Mouse (Mus musculus): ENCODE data around the gene Gm20388. TPM values are rescaled to one million over a fixed set of nuclear protein-coding genes. Genes with fewer than 3 reads are reported as not detected.

Gene Gm20388
- total RNA-seq, 4 experiments from 2014 or later, result 0.17 to 15.1 (median 6.6) TPM

DNA sequence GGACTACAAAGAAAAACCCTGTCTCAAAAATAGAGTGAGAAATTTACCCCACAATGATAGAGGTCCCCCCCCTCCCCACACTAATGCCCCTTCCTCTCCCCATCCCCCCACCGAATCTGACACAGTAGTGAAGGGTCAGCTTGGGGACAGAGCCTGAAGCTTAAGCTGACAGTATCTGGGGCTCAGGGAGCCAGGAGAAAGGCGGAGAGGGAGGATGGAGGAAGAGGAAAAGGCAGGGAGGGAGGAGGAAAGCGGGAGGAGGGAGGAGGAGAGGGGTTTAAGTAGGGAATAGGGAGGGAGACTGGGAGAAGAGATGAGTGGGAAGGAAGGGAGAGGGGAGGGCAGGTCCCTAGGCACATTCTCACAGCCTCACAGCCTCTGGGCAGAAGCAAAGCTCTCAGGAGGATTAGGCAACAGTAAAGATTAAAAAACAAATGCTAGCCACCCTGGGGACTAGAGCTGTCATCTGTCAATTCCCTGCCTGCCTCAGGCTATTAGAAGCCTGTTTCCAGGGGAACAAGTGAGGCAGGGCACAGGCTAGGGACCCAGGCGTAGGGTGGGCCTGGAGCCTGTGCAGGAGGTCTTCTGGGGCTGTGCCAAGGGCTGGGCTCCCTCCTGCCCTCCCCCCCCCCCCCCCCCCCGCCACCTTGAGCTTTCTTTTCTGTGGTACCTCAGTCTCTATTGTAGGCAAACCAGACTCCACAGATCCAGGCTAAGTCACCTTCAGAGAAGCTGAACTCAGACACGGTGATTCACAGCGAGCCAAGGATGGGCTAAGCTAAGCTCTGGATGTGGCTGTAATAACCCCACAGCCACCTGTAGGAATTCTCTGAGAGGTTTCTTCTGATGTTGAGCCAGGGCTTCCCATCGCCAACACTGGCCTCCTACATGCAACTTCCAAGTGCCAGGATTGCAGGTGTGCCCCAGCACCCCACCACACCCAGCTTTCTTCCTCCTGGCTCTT lies 706.3 kb downstream of the Gm20388 start:
- DNase-seq (ENCODE audit: low spot score in 2 of 2), result no peak

DNA sequence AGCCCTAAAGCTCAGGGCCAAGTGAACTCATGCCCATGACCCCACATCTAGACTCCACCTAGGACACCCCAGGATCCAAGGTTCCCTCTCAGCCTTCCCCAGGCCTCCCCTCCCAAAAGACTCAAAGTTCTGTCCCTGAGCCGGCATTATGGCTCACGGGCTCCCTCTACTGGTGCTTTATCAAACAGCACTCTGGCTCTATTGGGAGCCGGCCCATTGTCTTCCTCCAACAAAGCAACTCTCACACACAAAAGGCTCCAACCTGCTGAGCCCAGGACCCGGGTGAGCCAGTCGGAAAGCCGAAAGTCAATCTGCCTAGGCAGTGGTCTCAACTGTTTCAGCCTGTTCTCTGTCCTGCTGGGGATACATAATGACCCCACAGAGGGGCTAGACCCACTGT lies 707.5 kb downstream of the Gm20388 start:
- peak; percentile 63 to 80 for DNase-seq (ENCODE audit: low spot score in 2 of 2)

DNA sequence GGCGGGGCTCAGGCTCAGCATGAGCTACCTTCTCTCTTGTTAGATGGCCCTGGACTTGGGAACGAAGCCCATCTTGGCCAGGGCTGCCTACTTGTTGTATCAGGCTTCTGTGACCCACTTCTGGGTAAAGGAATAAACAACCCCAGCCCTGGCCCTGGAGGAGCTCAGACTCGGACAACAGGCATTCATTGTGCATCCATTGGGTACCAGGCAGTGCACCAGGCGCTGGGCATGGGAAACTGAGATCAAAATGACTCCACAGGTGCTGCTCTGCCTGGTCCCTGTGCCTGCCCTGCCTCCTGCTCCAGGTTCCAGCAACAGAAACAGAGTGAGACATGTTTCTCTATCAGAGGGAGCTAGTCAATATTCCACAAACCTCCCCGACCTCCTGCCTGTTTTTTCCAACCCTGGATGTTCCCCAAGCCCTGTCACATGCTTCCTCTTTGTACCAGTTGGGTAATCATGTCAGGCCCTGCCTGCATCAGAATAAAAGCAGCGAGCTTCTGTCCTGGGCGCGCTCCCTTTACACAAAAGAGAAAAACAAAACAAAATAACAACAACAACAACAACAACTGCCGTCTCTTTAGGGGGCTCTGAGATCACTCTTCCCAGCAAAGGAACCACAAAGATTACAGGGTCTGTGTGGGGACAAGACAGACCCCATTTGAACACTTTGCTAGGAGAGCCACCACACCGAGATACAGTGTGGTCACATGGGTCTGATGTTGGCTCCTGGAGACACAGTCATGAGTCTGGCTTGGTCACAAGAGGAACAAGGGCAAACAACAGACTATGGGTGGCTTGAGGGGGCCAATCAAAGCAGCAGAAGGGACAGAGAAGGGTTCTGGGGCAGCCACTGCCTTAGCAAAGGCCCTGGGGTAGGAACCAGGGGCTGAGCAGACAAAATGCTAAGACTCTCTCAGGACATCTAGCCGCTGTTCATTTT lies 708.9 kb downstream of the Gm20388 start:
- peak; percentile 70 to 75 for DNase-seq (ENCODE audit: low spot score in 2 of 2)

DNA sequence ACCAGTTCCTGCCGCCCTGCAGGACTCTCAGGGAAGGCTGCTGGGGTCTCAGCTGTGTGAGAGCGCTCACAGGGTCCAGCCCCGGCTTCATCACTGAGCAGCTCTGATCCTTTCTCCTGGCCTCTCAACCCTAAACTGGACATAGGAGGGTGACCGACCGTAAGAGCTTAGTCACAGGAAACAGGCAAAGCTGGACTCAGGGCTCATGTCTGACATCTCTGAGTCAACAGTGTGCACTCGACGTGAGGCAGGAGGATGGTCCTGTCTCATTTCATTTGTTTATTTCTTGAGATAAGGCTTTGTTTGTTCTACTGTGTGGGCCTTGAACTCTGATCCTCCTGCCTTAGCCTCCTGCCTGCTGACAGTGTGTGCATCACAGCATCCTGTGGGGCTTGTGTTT lies 709.8 kb downstream of the Gm20388 start:
- DNase-seq (ENCODE audit: low spot score in 2 of 2), result no peak

DNA sequence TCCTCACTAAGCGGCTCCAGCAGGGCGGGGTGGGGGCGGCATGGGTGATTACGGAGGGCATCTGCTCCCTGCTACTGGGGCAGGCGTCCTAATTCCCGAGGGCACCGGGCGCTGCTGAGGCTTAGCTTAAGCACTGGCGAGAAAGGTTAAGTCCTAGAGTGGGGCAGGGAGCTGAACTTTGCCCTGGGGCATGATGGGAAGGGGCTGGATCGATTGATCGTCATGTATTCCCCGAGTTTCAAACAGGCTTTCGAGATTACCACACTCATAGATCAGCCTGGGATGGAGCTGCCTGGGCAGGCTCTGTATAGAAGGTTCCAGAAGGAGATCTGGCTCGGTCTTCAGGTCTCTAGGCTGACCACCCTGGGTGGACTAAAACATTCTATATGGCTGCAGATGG lies 711.5 kb downstream of the Gm20388 start:
- no peak for DNase-seq (ENCODE audit: low spot score in 2 of 2)

DNA sequence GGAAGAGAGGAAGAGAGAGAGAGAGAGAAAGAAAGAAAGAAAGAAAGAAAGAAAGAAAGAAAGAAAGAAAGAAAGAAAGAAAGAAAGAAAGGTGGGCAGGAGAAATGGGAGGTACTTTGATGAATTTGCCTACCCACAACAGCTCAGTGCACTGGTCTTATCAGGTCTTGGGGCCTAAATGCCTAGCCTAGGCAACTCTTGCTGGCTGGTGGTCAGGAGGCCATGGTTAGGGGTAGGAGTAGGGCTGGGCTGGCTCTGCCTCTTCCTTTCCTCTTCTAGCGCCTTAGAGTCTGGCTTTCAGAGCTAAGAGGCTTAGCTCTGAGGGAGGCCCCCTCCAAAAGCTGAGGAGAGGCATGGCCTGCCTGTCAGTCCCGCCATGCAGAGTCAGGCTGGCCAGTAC lies 713.0 kb downstream of the Gm20388 start:
- DNase-seq (ENCODE audit: low spot score in 2 of 2), result no peak

DNA sequence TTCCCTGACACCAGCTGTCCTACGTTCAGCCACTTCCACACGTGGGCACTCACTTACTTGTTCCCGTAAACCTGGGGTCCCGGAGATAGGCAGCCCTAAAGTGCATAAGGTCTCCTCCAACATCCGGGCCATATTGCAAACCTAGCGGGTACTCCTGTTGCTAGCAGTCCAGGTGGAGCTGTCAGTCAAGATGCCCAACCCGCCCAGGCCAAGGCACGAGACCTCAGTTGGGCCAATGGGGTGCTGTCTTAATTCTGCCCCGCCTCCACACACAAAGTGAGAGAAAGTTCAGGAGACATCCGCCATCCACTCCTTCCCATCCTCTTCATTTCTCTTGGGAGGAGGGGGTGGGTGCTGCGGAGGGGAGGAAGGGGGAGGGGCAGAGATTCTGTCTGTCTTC lies 715.8 kb downstream of the Gm20388 start:
- no peak for DNase-seq (ENCODE audit: low spot score in 2 of 2)

DNA sequence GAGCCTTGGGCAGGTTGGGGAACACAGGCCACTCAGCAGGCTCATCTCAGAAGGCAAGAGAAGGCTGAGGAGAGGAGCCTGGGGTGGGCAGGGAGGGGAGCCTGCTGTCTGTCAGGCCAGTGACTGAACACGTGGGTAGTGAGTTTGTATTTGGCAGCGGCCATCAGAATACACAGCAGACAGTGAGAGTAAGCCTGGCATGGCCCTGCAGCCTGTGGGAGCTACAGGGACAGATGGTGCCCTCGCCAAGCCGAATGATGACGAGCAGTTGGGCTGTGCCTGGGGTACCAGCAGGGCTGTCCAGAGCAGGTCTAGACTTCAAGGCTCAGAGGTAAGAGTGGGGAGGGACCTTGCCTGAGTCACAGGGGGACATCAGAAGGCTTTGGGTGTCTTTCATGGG lies 716.7 kb downstream of the Gm20388 start:
- DNase-seq (ENCODE audit: low spot score in 2 of 2), result peak; percentile 67 to 69

DNA sequence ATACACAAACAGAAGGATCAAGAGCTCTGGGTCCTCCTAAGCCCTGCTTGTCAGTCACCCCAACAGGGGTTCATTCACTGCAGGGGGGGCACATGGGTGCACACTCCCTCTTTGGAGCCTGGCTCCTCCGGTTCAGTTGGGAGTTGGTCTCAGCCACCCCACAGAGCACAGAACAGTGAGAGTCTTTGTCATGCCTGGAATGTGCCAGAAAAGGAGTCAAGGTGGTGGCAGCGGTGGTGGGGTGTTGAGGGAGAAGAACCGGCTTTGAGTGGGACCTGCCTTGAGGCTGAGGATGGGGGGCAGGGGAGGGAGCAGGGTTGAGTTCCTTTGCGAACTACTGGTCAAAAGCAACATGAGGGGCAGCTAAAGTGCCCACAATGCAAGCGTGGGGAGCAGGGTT lies 719.4 kb downstream of the Gm20388 start:
- DNase-seq (ENCODE audit: low spot score in 2 of 2), result no peak

DNA sequence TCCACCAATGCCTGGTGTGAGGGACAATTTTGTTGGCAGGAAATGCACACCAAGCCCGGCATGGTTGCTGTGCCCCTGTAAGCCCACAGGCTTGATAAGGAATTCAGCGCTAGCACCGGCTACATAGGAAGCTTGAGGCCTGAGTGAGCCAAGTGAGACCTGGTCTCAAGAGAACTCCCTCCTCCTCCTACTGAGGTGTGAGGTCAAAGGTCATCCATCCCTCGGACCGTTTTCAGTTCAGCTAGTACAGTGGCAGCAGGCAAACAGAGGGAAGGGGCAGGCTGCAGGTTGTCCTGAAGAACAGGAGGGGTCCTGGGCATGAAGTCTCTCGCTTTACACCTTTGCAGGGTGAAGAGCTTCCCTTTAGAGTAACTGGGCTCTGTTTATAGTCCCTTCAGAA lies 720.2 kb downstream of the Gm20388 start:
- no peak for DNase-seq (ENCODE audit: low spot score in 2 of 2)

DNA sequence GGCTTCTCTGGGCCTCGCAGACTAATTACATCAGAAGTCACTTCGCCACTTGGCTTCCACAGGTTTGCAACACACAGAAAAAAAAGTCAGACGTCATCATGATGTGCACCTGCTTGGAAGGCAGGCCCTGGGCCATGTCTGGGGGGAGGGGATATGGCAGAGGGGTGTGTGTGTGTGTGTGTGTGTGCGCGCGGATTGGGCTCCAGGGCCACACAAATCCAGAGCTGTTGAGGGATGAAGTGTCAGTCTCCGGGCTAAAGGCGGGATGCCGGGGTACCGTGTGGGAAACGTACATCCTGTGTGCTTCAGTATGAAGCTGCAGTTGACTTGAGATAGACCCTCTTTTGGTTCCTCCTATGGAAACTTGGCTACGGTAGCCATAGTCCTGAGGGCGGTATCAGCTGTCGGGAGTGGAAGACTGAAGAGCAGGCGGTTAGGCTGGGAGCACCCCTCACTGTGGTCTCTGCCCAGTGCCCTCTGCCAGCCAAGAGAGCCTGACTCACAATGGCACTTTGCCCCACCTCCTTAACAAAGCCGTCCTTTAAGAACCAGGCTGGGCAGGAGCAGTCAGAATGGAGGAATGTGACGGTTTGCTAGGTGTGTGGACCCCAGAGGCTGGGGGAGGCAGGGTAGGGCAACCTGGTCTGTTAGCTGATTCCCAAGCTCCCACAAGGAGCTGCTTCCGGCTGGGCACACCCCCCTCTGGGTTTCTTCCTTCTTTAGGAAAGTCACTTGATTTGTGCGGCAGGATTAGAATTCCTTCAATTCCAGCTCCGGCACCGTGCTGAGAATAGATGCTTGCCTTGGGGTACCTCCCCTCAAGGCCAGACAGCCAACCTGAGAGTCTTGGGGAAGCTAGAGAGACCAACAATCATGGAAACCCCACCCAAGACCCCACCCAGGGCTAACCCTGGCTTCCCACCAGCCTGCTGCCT lies 721.1 kb downstream of the Gm20388 start:
- DNase-seq (ENCODE audit: low spot score in 2 of 2), result peak; percentile 47 to 48

DNA sequence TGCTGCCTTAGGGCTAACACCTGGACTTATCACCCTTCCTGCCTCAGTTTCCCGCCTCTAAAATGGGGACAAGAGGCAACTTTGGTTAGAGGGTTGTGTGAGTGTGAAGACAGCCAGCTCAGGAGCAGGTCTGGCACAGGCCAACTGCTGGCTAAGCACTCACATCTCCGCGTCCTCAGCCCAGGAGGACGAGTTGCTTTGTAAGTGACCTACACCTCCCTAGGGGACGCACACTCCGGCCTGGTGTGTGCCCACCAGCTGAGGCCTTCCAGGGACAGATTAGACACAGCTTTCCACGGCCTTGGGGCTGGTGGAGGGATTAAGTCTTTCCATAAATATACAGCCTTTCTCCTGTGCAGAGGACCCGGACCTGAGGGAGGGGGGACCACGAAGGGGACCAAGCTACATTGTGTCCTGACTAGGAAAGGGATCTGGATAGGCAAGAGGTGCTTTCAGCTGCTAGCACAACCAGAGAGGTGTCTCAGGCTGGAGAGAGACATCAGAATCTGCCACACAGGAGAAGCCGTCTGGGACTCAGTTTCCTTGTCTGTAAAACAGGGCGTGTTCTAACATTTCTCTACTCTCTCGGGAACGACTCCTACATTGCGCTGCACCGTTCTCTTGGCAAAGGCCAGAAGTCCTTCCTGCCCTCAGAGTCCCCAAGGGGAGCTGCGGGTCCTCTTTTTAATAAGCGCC lies 722.5 kb downstream of the Gm20388 start:
- DNase-seq (ENCODE audit: low spot score in 2 of 2), result no peak

DNA sequence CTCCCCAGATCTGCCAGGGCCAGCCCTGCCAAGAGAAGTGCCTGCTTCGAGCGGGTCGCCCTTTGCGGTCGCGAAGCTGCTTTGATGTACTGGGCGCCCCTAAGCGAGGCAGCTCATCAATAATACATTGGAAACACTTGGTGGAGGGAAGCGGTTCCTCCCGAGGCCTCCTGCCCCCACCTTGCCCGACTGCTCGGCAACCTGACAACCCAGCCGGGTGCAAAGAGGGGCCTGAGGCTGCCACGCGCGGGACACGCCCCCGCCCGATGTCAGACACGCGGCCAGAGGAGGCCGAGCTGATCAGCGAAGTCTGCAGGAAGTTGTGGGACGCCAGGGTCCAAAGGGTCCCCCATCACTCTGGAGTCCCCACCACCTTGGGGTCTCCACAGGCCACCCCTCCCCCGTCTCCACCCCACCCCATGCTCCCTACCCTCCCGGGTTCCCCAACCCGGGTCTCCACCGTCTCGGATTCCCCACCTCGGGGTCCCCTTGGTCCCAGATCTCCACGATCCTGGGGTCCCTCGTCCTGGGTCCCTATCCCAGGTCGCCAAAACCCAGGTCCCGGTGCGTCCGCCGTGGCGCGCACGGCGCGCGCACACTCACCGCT lies 723.1 kb downstream of the Gm20388 start:
- DNase-seq (ENCODE audit: low spot score in 2 of 2), result no peak

DNA sequence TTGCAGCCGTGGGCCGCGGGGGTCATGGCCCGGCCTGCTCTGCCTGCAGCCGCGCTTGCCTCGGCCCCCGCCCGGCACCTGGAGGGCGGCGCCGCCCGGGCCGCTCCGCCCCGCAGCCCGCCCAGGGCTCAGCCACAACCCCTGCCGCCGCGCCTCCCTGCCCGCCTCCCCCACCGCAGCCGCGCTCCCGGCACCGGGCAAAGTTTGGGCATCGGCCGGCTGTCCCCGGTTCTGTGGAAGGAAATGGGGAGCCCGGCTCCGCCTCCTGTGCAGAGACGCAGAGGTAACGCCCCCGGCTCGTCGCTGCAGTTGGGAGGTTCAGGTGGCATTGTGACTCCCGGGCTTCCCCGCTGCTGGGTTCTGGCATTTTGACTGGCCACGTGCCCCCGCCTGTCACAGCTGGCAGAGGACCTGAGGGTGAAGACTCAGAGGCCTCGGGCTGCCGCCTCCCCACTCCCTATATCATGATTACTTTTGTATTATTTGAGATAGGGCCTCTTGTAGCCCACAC lies 723.7 kb downstream of the Gm20388 start:
- peak; percentile 42 to 50 for DNase-seq (ENCODE audit: low spot score in 2 of 2)

DNA sequence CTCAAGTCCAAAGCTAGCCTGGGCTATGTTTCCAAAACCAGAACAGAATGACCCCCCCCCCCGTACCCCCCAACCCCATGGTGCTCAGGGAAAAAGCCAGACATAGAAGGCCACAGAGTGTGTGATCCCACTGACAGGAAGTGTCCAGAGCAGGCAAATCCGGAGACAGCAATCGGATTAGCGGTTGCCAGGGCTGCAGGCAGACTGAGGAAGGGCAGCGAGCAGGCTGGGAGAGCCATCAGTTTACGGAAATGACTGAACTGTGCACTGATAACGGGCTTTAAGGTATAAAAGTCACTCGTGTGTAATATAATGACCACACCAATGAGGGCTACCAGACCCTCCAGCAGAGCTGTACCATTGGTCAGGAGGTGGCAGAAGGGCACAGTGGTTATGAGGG lies 730.6 kb downstream of the Gm20388 start:
- no peak for DNase-seq (ENCODE audit: low spot score in 2 of 2)

DNA sequence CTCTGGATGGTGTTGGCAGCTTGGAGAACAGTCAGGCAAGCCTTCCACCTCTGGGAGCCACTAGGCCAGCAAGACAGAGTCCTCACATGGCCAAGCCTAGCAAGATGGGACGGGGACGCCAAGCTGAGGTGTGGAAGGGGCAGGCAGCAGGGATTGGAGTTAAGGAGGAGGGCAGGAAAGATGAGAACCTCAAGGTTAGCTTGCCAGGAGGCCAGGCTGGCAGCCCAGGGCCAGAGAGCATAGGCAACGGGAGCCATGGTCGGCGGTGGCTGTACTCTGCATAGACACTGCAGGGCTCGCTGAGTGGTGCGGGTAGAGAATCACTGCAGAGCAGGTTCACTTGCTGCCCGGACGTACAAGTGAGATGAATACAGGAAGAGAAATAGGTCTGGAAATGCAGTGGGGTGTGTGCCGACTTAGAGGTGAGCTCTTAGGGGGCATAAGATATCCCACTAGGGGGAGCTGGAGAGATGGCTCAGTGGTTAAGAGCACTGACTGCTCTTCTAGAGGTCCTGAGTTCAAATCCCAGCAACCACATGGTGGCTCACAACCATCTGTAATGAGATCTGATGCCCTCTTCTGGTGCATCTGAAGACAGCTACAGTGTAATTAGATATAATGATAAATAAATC lies 731.5 kb downstream of the Gm20388 start:
- no peak for DNase-seq (ENCODE audit: low spot score in 2 of 2)

DNA sequence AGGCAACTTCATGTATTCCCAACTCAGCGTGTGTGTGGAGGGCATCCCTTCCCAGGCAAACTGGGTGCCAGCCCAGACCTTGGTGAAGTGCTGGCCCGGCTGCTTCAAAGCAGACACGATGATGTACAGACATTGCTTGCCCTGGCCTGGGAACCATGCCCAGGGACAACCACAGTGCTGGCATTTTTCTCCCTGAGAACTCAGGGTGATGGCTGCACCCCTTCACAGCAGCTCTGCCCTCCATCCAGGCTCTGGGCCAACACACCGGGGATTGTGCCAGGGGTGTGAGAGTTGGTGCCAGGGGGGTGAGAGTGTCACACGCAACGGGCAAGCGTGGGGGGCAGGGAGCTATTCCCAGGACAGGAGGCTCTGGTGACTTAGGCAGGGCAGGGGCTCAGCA lies 734.0 kb downstream of the Gm20388 start:
- peak; percentile 80 to 84 for DNase-seq (ENCODE audit: low spot score in 2 of 2)

DNA sequence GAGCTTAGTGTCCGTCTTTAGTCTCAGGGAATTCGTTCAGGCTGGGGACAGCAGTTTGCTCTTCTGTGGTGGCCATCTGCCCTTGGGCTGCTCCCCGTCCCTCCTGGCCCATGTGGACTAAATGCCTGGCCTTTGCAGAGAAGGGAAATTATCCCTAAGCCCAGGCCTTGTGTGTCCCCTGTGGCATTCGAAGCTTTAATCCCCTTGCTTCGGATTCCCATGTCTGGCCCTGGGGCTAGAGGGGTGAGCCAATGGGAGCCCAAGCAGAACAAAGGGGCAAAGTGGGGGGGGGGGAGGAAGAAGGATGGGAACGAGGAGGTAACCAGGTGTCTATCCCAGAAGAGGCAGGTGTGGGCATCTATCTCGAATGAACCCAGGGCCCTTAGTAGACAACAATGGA lies 736.9 kb downstream of the Gm20388 start, which contains the start of gene 1190005I06Rik:
TSS of gene 1190005I06Rik (minus strand) at position 101 of the 400 bp plus-strand sequence.
- DNase-seq (ENCODE audit: low spot score in 2 of 2), result no peak
